8 mouse cellular contexts compared by ENCODE assay signal in the genomic region with DNA sequence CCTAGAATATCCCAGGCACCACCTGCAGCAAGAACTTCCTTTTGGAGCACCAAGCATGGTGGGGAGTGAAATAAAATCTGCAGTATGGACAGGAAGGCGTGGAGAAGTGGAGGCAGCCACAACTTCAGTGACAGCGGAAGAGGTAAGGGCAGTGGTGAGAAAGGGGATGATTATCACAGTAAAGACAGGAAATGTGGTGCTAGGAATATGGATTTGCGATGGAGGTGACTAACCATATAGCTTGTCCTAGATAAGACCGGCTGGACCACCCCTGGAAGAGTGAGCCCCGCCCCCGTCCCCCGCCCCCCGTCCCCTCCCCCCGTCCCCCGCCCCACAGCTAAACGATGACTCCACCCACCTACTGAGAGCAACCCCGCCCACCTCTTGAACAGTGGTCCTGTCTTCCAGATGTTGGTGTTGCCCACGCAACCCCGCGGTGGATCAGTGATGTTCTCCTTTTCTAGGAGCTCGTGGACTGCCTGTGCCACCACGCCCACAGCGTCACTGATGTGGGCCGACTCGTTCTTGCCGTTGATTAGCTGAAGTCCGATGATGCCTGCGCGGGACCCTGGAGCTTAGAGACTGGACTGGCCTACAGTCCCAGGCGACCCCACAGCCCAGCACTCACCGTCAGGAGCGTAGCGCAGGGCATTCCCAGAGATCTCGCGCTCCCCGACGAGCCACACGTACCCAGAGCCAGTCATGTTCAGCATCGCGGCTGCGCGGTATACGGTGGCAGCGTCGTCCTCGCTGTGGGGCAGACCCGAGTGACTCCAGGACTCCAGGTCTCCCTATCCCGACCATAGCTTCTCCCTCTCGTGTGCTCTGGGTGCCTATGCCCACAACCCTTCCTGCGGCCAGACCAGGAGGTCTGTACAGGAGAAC. TPM values are rescaled to one million over a fixed set of nuclear protein-coding genes. Genes with fewer than 3 reads are reported as not detected.
A peak's percentile ranks its signal among the peaks of the same experiment; 100 is the strongest.
DNase-seq lines count a peak whose midpoint lies in the region; ATAC-seq and TF ChIP-seq lines count a peak whose summit lies in the region.

No protein-coding gene starts in this region.

- peak overlapping the region; percentile 60 for H3K4me3 ChIP-seq in heart, embryonic 10.5 days
- H3K4me3 ChIP-seq in forebrain, embryonic 10.5 days: peak overlapping the region; percentile 54
- H3K4me3 ChIP-seq in intestine, postnatal 0 days (ENCODE audit: low read depth, low read length): peak overlapping the region; percentile 36
- peak overlapping the region; percentile 45 for H3K4me3 ChIP-seq in stomach, embryonic 15.5 days (replicated peaks)

- H3K36me3 ChIP-seq in heart, embryonic 10.5 days: no peaks in the 10 kb centered on the region
- H3K36me3 ChIP-seq in forebrain, embryonic 10.5 days (replicated peaks): no peaks in the 10 kb centered on the region
- no peaks in the 10 kb centered on the region for H3K36me3 ChIP-seq in intestine, postnatal 0 days (ENCODE audit: control insufficient read depth, insufficient read depth)
- H3K36me3 ChIP-seq in stomach, embryonic 15.5 days: no peaks in the 10 kb centered on the region

- H3K27me3 ChIP-seq in heart, embryonic 10.5 days (ENCODE audit: insufficient read depth, poor library complexity, severe bottlenecking): peaks cover 79% of the 10 kb centered on the region
- H3K27me3 ChIP-seq in forebrain, embryonic 10.5 days (ENCODE audit: poor library complexity, severe bottlenecking): peaks cover 71% of the 10 kb centered on the region
- peaks cover 12% of the 10 kb centered on the region for H3K27me3 ChIP-seq in intestine, postnatal 0 days (replicated peaks; ENCODE audit: control insufficient read depth, insufficient read depth, low read length)
- peaks cover 48% of the 10 kb centered on the region for H3K27me3 ChIP-seq in stomach, embryonic 15.5 days (replicated peaks)

- peak; percentile 19; the same call in 1 of the 2 replicates for ATAC-seq in intestine, postnatal 0 days
- ATAC-seq in megakaryocyte progenitor cell, adult 5-6 weeks (replicated peaks; ENCODE audit: poor library complexity): peak; percentile 73
- peak; percentile 56 for ATAC-seq in stomach, embryonic 15.5 days (ENCODE audit: insufficient read depth, low FRiP score, low read depth)

- H3K9ac ChIP-seq in intestine, postnatal 0 days (ENCODE audit: low read depth, low read length): no peak overlapping the region
- H3K9ac ChIP-seq in stomach, embryonic 15.5 days: 0 out of 2 replicates have a peak overlapping the region, but pooled peaks have one; percentile 7

- no peak overlapping the region for H3K27ac ChIP-seq in heart, embryonic 10.5 days
- peak overlapping the region; percentile 72; the same call in 1 of the 2 replicates for H3K27ac ChIP-seq in forebrain, embryonic 10.5 days
- H3K27ac ChIP-seq in intestine, postnatal 0 days (ENCODE audit: low read depth, low read length): no peak overlapping the region
- H3K27ac ChIP-seq in stomach, embryonic 15.5 days: no peak overlapping the region

- H3K4me1 ChIP-seq in heart, embryonic 10.5 days: peaks cover 9% of the 10 kb centered on the region
- peaks cover 17% of the 10 kb centered on the region for H3K4me1 ChIP-seq in forebrain, embryonic 10.5 days
- H3K4me1 ChIP-seq in intestine, postnatal 0 days (replicated peaks; ENCODE audit: control insufficient read depth, insufficient read depth, low read length): no peaks in the 10 kb centered on the region
- peaks cover 10% of the 10 kb centered on the region; the same call in 1 of the 2 replicates for H3K4me1 ChIP-seq in stomach, embryonic 15.5 days

- no peak for TF ChIP-seq CTCF in intestine, postnatal 0 days (IDR thresholded peaks at IDR 0.05; ENCODE audit: low read depth)

- no peaks in the 10 kb centered on the region for H3K9me3 ChIP-seq in heart, embryonic 10.5 days
- H3K9me3 ChIP-seq in forebrain, embryonic 10.5 days: no peaks in the 10 kb centered on the region
- no peaks in the 10 kb centered on the region for H3K9me3 ChIP-seq in intestine, postnatal 0 days (ENCODE audit: control insufficient read depth)
- H3K9me3 ChIP-seq in stomach, embryonic 15.5 days: no peaks in the 10 kb centered on the region

- intact Hi-C loops in gastrocnemius, postnatal 14 days (cut with DNase I; ENCODE audit: low total_unique reads): no loop called here

- WGBS in heart, embryonic 10.5 days: 3% methylated on average over 45 of the region's 45 CpGs
- 2% methylated on average over 43 of the region's 45 CpGs for WGBS in forebrain, embryonic 10.5 days
- WGBS in intestine, postnatal 0 days: 2% methylated on average over 44 of the region's 45 CpGs
- WGBS in stomach, embryonic 15.5 days: 2% methylated on average over 40 of the region's 45 CpGs

- H3K4me2 ChIP-seq in intestine, postnatal 0 days (replicated peaks; ENCODE audit: low read depth): peak overlapping the region; percentile 76
- peak overlapping the region; percentile 95 for H3K4me2 ChIP-seq in stomach, embryonic 15.5 days

- DNase-seq in heart, embryonic 10.5 days (ENCODE audit: low spot score): no peak
- DNase-seq in heart, adult 8-10 months (ENCODE audit: low spot score): no peak
- DNase-seq in R1 (ENCODE audit: low read depth, low spot score): peak; percentile 73
- peak; percentile 71 for DNase-seq in forebrain, embryonic 10.5 days (ENCODE audit: extremely low spot score, low spot score)
- DNase-seq in gastrocnemius, postnatal 14 days: no peak

RNA-seq across cellular contexts. Expression of a gene that starts 14.1 kb away (rescaled TPM):
- 0.93 TPM in 1 of 2 replicates, not detected in the other for polyA plus RNA-seq in heart, embryonic 10.5 days (2016; fragmentation: Nextera tagmentation; extraction: Ambion mirVana)
- under 1 TPM in 2 of 4 experiments, not detected in 2; 0.09 to 0.11 TPM for total RNA-seq in heart, adult 8-10 months (2022)
- 0.87 and 1.3 TPM in 2 replicates for polyA plus RNA-seq in forebrain, embryonic 10.5 days (2016; fragmentation: Nextera tagmentation; extraction: Ambion mirVana)
- 0.78 and 0.90 TPM in 2 replicates for polyA plus RNA-seq in intestine, postnatal 0 days (2015; fragmentation: Nextera tagmentation; extraction: Ambion mirVana)
- not detected in 2 replicates for total RNA-seq in megakaryocyte progenitor cell, adult 5-6 weeks (2015)
- total RNA-seq in megakaryocyte progenitor cell, adult 5-6 weeks (2017): not detected in 2 replicates
- polyA plus RNA-seq in stomach, embryonic 15.5 days (2015; fragmentation: Nextera tagmentation; extraction: Ambion mirVana): 1.3 and 1.9 TPM in 2 replicates
- total RNA-seq in gastrocnemius, postnatal 14 days (2021): under 1 TPM in 1 of 2 experiments, not detected in 1; 0.22 TPM

RNA-seq across cellular contexts. Expression of a gene that starts 15.2 kb away (rescaled TPM):
- not detected in 2 replicates for polyA plus RNA-seq in heart, embryonic 10.5 days (2016; fragmentation: Nextera tagmentation; extraction: Ambion mirVana)
- total RNA-seq in heart, adult 8-10 months (2022): not detected
- not detected in 2 replicates for polyA plus RNA-seq in forebrain, embryonic 10.5 days (2016; fragmentation: Nextera tagmentation; extraction: Ambion mirVana)
- 5.5 and 6.6 TPM in 2 replicates for polyA plus RNA-seq in intestine, postnatal 0 days (2015; fragmentation: Nextera tagmentation; extraction: Ambion mirVana)
- total RNA-seq in megakaryocyte progenitor cell, adult 5-6 weeks (2015): not detected in 2 replicates
- not detected in 2 replicates for total RNA-seq in megakaryocyte progenitor cell, adult 5-6 weeks (2017)
- 4.4 and 6.9 TPM in 2 replicates for polyA plus RNA-seq in stomach, embryonic 15.5 days (2015; fragmentation: Nextera tagmentation; extraction: Ambion mirVana)
- not detected for total RNA-seq in gastrocnemius, postnatal 14 days (2021)

RNA-seq across cellular contexts. Expression of a gene that starts 17.0 kb away (rescaled TPM):
- polyA plus RNA-seq in heart, embryonic 10.5 days (2016; fragmentation: Nextera tagmentation; extraction: Ambion mirVana): not detected in 2 replicates
- total RNA-seq in heart, adult 8-10 months (2022): not detected
- not detected in 2 replicates for polyA plus RNA-seq in forebrain, embryonic 10.5 days (2016; fragmentation: Nextera tagmentation; extraction: Ambion mirVana)
- not detected in 2 replicates for polyA plus RNA-seq in intestine, postnatal 0 days (2015; fragmentation: Nextera tagmentation; extraction: Ambion mirVana)
- not detected in 2 replicates for total RNA-seq in megakaryocyte progenitor cell, adult 5-6 weeks (2015)
- not detected in 2 replicates for total RNA-seq in megakaryocyte progenitor cell, adult 5-6 weeks (2017)
- polyA plus RNA-seq in stomach, embryonic 15.5 days (2015; fragmentation: Nextera tagmentation; extraction: Ambion mirVana): not detected in 2 replicates
- not detected for total RNA-seq in gastrocnemius, postnatal 14 days (2021)

RNA-seq across cellular contexts. Expression of a gene that starts 27.2 kb away (rescaled TPM):
- 31.7 and 52.3 TPM in 2 replicates for polyA plus RNA-seq in heart, embryonic 10.5 days (2016; fragmentation: Nextera tagmentation; extraction: Ambion mirVana)
- total RNA-seq in heart, adult 8-10 months (2022): 10 to 100 TPM; 19.9 to 28.2 (median 22.5) TPM
- 53.5 and 58.9 TPM in 2 replicates for polyA plus RNA-seq in forebrain, embryonic 10.5 days (2016; fragmentation: Nextera tagmentation; extraction: Ambion mirVana)
- 44.7 and 50.2 TPM in 2 replicates for polyA plus RNA-seq in intestine, postnatal 0 days (2015; fragmentation: Nextera tagmentation; extraction: Ambion mirVana)
- total RNA-seq in megakaryocyte progenitor cell, adult 5-6 weeks (2015): 19.1 and 23.4 TPM in 2 replicates
- 42.5 and 52.1 TPM in 2 replicates for total RNA-seq in megakaryocyte progenitor cell, adult 5-6 weeks (2017)
- 46.4 and 54.6 TPM in 2 replicates for polyA plus RNA-seq in stomach, embryonic 15.5 days (2015; fragmentation: Nextera tagmentation; extraction: Ambion mirVana)
- total RNA-seq in gastrocnemius, postnatal 14 days (2021): 10 to 100 TPM; 16.7 to 17.0 TPM

RNA-seq across cellular contexts. Expression of a gene that starts 32.6 kb away (rescaled TPM):
- polyA plus RNA-seq in heart, embryonic 10.5 days (2016; fragmentation: Nextera tagmentation; extraction: Ambion mirVana): 101 and 113 TPM in 2 replicates
- total RNA-seq in heart, adult 8-10 months (2022): 10 to 100 TPM; 36.8 to 39.8 (median 37.6) TPM
- 136 and 142 TPM in 2 replicates for polyA plus RNA-seq in forebrain, embryonic 10.5 days (2016; fragmentation: Nextera tagmentation; extraction: Ambion mirVana)
- polyA plus RNA-seq in intestine, postnatal 0 days (2015; fragmentation: Nextera tagmentation; extraction: Ambion mirVana): 41.6 and 43.4 TPM in 2 replicates
- total RNA-seq in megakaryocyte progenitor cell, adult 5-6 weeks (2015): 28.3 and 34.4 TPM in 2 replicates
- total RNA-seq in megakaryocyte progenitor cell, adult 5-6 weeks (2017): 36.5 and 42.4 TPM in 2 replicates
- 108 and 114 TPM in 2 replicates for polyA plus RNA-seq in stomach, embryonic 15.5 days (2015; fragmentation: Nextera tagmentation; extraction: Ambion mirVana)
- total RNA-seq in gastrocnemius, postnatal 14 days (2021): 10 to 100 TPM; 29.7 to 31.0 TPM

Comparison
In these comparisons a context has a peak if more than half of its experiments do, and no peak if none do; other contexts are left out.
1. DNase-seq: peak in R1 (single experiment) and forebrain, embryonic 10.5 days (single experiment); none in heart, embryonic 10.5 days (single experiment), heart, adult 8-10 months (single experiment) and gastrocnemius, postnatal 14 days (single experiment).
2. ATAC-seq: peak in every context shown above with its lines; median percentile 73 in megakaryocyte progenitor cell, adult 5-6 weeks; 56 in stomach, embryonic 15.5 days; 19 in intestine, postnatal 0 days.
3. Peak in every context shown above with its lines, with median percentiles within 50 percentile points of each other: H3K4me3 ChIP-seq.